Mouse (Mus musculus): ENCODE results near the gene Prrx1. TPM values are rescaled to one million over a fixed set of nuclear protein-coding genes. Genes with fewer than 3 reads are reported as not detected.
A peak's percentile ranks its signal among the peaks of the same experiment; 100 is the strongest.

Gene Prrx1
- polyA plus RNA-seq, 1 experiment from 2014 or later, result 3.9 TPM

DNA sequence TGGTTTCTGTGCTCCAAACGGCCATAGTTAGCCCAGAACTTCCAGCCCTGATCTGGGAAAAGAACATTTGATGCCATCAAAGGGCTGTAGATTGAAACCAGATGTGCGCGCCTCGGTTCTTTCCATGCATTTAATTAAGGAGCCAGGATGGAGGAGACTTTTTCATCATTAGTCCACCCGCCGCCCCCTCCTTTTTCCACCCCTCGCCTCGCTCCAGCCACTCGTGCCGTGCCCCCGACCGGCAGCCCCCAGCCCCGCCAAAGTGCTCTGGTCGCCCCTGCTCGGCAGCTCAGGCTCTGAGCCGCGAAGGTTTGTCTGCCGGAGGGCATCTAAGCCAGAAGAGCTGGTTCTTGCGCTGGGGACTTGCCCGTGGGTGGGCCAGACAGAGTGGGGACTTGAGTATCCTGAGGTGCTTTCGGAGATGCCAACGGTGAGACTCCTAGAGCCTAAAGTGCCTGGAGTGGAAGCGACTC is 1.4 kb upstream of the Prrx1 start:
- WGBS, result 1% methylated on average over 23 of the region's 23 CpGs
- H3K9me3 ChIP-seq (ENCODE audit: control insufficient read depth, low read length), result no peaks in the 10 kb centered on the region
- H3K4me2 ChIP-seq (ENCODE audit: low read length), result peak overlapping the region; percentile 71
- peaks cover 25% of the 10 kb centered on the region for H3K4me1 ChIP-seq (ENCODE audit: control insufficient read depth, insufficient read depth, low read depth, low read length)
- no peak overlapping the region for H3K27ac ChIP-seq (ENCODE audit: low read depth, low read length)
- H3K27me3 ChIP-seq (replicated peaks; ENCODE audit: control insufficient read depth, insufficient read depth, low read length), result peaks cover 24% of the 10 kb centered on the region
- H3K36me3 ChIP-seq (ENCODE audit: control insufficient read depth, insufficient read depth, low read length), result no peaks in the 10 kb centered on the region
- H3K4me3 ChIP-seq (ENCODE audit: low read length), result peak overlapping the region; percentile 28
- H3K9ac ChIP-seq (ENCODE audit: low read depth, low read length), result 0 out of 2 replicates have a peak overlapping the region, but pooled peaks have one; percentile 49
- no peak for ATAC-seq

DNA sequence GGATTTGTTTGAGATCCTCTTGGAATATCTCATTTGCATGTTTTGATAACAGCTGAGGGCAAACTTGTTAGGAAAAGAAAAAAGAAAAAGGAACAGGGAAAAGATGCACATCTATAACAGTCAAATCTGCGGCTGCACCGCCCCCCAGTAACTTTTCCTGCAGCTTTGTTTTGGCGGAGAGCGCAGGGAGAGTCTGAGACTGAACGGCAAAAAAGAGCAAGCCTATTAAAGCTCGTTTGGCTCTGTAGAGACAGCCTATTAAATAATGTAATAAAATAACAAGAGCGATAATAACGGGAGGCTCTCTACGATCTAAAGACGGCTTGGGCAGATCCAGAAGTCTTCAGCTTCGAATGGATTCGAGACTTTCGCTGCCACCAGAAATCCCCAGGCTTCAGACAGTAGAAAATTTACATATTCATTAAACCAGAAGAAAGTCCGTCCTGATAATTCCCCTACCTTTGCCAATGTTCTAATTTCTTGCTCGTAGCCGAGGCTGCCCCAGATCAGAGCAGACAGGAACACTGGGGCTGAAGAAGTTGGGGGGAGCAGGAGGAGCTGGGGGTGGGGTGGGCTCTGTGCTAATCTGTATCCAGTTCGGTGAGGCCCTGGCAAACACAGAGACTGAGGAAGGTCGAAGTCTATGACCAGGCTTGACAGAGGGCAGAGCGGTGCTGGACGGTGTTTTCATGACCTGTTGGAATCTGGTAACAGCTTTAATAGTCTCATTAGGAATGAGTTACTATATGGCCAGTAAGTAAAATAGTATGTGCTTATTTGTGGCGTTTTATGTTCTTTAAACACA is 613 bp upstream of the Prrx1 start:
- no peak overlapping the region for H3K27ac ChIP-seq (ENCODE audit: low read depth, low read length)
- no peak overlapping the region; the same call in 1 of the 2 replicates for H3K9ac ChIP-seq (ENCODE audit: low read depth, low read length)
- H3K27me3 ChIP-seq (replicated peaks; ENCODE audit: control insufficient read depth, insufficient read depth, low read length), result peaks cover 32% of the 10 kb centered on the region
- peaks cover 25% of the 10 kb centered on the region for H3K4me1 ChIP-seq (ENCODE audit: control insufficient read depth, insufficient read depth, low read depth, low read length)
- 1% methylated on average over 21 of the region's 21 CpGs for WGBS
- no peak for ATAC-seq
- H3K9me3 ChIP-seq (ENCODE audit: control insufficient read depth, low read length), result no peaks in the 10 kb centered on the region
- no peaks in the 10 kb centered on the region for H3K36me3 ChIP-seq (ENCODE audit: control insufficient read depth, insufficient read depth, low read length)
- H3K4me2 ChIP-seq (ENCODE audit: low read length), result peak overlapping the region; percentile 71
- peak overlapping the region; percentile 48 for H3K4me3 ChIP-seq (ENCODE audit: low read length)

DNA sequence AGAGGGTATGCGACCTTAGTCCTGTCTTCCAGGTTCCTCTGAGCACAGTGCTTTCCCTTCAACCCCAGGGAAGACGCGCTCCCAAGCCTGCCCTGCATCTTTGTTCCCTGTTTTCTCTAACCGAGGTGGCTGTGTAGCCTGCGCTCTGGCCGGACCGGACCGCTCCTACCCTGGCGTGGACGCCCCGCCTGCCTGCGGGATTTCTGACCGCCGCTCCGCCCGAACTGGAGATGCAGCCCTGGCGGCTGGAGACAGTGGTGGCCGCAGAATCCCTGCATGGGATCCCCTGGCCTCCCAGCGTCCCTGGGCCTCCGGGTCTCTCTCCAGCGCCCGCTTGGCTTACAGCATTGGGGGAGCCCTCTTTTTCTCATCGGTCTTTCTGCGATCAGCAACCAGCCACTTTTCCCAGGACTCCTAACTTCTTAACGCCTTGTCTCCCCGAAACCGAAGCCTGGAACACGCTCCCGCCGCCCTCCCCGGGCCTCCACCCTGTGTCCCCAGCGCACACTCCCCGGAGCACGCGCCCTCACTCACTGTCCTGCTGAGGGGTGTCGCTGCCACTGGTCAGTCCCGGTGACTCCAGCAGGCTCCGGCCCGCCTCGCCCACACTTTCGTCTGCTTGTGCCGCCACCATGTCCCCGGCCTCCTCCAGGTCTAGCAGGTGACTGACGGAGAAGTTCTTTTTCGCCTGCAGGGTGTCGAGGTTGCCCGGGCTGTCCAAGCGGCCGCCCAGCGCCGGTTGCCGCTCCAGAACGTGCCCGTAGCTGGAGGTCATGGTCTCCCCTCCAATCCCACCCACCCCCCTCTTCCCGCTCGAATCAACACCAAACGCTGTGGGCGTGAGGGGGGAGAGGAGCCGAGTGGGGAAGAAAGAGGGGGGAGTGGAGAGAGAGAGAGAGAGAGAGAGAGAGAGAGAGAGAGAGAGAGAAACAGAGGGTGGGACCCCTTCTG is 1.4 kb downstream of the Prrx1 start:
- peak overlapping the region; percentile 11; the same call in 1 of the 2 replicates for H3K27ac ChIP-seq (ENCODE audit: low read depth, low read length)
- WGBS, result under 1% methylated on average over 59 of the region's 59 CpGs
- peak; percentile 61 for ATAC-seq
- H3K4me2 ChIP-seq (ENCODE audit: low read length), result peak overlapping the region; percentile 71
- peak overlapping the region; percentile 48 for H3K4me3 ChIP-seq (ENCODE audit: low read length)
- H3K36me3 ChIP-seq (ENCODE audit: control insufficient read depth, insufficient read depth, low read length), result no peaks in the 10 kb centered on the region
- peaks cover 43% of the 10 kb centered on the region for H3K27me3 ChIP-seq (replicated peaks; ENCODE audit: control insufficient read depth, insufficient read depth, low read length)
- H3K4me1 ChIP-seq (ENCODE audit: control insufficient read depth, insufficient read depth, low read depth, low read length), result peaks cover 28% of the 10 kb centered on the region
- H3K9ac ChIP-seq (ENCODE audit: low read depth, low read length), result peak overlapping the region; percentile 57
- H3K9me3 ChIP-seq (ENCODE audit: control insufficient read depth, low read length), result no peaks in the 10 kb centered on the region

DNA sequence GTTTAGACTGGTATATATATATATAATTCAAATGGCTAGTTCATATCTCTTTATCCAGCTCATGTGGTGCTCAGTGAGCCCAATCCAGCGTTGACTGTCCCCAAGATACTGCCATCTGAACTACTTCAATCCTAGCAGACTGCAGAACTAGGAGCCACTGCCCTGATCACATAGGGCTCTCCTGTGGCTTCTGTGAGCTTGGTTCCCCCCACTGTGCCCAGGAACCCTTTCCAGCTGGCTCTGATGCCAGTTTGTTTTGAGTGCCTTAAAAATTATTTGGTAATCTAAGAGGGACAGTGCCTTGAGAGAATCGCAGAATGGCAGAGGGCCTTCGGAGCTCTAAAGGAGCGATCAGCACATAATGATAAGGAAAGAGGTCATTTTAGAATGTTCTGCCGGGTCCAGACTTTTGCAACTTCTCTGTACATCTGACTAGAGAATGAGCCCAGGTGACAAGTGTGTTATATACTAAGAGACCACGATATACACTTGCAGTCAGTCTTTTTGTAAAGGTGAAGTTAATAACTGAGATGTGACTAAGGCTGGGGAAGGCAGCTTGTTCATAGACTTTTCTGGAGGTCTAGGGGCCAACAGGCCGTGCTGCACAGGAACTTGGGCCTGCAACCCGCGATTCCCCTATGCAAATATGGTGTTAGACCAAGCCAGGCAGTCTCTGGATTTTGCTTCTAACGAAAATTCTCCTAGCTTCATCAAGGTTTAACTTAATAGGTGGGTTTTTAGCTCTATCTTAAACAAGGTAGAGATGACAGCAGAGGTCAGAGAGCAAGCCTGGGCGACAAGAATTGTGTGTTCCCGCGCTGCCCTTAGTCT is 2.3 kb downstream of the Prrx1 start:
- Histone ChIP-seq H3K9ac (ENCODE audit: low read depth, low read length) (peak overlapping the region; percentile 57), H3K27ac (ENCODE audit: low read depth, low read length) (no peak overlapping the region), H3K9me3 (ENCODE audit: control insufficient read depth, low read length) (no peaks in the 10 kb centered on the region), H3K4me2 (ENCODE audit: low read length) (peak overlapping the region; percentile 71), H3K4me3 (ENCODE audit: low read length) (peak overlapping the region; percentile 48), H3K27me3 (replicated peaks; ENCODE audit: control insufficient read depth, insufficient read depth, low read length) (peaks cover 49% of the 10 kb centered on the region), H3K36me3 (ENCODE audit: control insufficient read depth, insufficient read depth, low read length) (no peaks in the 10 kb centered on the region), H3K4me1 (ENCODE audit: control insufficient read depth, insufficient read depth, low read depth, low read length) (peaks cover 28% of the 10 kb centered on the region)
- WGBS, result 14% methylated on average over 13 of the region's 13 CpGs
- no peak for ATAC-seq

DNA sequence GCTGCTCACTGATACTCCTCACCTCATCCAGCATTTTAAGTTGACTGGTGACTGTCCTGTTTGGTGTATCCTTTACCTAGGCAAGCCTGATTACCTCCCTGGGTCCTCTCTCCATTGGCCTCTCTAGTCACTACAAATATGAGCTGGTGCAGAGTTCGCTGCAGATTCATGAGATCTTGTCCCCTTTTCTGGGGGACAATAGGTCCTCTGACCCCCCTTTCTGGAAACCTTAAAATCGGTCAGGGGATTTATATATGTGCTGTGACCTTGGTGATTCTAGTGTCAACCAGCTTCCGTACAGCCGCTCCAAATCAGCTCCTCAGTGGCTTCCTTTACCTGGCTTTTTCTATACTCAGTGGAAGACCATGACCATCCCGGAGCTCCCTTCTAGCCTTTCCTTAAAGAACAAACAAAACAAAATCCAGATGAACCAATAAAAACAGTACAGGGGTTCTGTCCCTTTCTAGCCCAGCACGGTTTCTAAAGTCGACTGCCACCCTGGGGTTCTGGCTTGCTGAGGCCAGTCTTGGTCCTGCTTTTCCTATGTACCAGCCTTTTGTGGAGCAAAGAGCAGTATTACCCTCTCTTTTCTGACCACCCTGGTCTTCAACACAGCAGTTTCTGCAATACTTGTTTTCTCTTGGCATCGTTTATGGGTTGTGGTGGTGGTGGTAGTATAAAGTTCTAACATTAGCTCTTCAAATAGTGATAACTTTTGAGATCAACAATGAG is 3.3 kb downstream of the Prrx1 start:
- peak overlapping the region; percentile 15; the same call in 1 of the 2 replicates for H3K4me2 ChIP-seq (ENCODE audit: low read length)
- H3K4me1 ChIP-seq (ENCODE audit: control insufficient read depth, insufficient read depth, low read depth, low read length), result peaks cover 28% of the 10 kb centered on the region
- peaks cover 42% of the 10 kb centered on the region for H3K27me3 ChIP-seq (replicated peaks; ENCODE audit: control insufficient read depth, insufficient read depth, low read length)
- H3K36me3 ChIP-seq (ENCODE audit: control insufficient read depth, insufficient read depth, low read length), result no peaks in the 10 kb centered on the region
- peak overlapping the region; percentile 5; the same call in 1 of the 2 replicates for H3K4me3 ChIP-seq (ENCODE audit: low read length)
- no peaks in the 10 kb centered on the region for H3K9me3 ChIP-seq (ENCODE audit: control insufficient read depth, low read length)
- no peak for ATAC-seq
- 11% methylated on average over 8 of the region's 8 CpGs for WGBS
- no peak overlapping the region for H3K27ac ChIP-seq (ENCODE audit: low read depth, low read length)
- no peak overlapping the region for H3K9ac ChIP-seq (ENCODE audit: low read depth, low read length)

DNA sequence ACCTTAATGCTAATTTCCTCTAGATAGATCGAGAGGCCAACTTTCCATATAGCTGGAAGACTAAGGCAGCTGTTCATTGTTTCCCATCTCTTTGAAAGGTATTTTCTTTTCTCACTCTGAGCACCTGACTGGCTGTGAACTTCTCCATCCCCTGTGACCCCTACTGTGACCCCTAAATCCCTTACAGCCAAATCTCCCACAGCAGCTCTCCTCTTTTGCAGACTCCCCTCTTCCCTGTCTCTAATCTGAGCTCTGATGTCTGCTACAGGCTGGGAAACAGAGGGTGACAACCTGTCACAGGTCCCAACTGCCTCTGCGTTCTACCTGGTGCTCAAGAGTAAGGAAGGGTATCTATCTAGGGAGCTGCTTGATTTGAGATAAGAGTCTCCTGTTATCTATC is 4.0 kb downstream of the Prrx1 start:
- no peaks in the 10 kb centered on the region for H3K9me3 ChIP-seq (ENCODE audit: control insufficient read depth, low read length)
- no peak overlapping the region for H3K27ac ChIP-seq (ENCODE audit: low read depth, low read length)
- H3K4me2 ChIP-seq (ENCODE audit: low read length), result no peak overlapping the region
- H3K27me3 ChIP-seq (replicated peaks; ENCODE audit: control insufficient read depth, insufficient read depth, low read length), result peaks cover 42% of the 10 kb centered on the region
- WGBS, result 6% methylated on average over 2 of the region's 2 CpGs
- no peak overlapping the region for H3K4me3 ChIP-seq (ENCODE audit: low read length)
- no peak for ATAC-seq
- no peaks in the 10 kb centered on the region for H3K36me3 ChIP-seq (ENCODE audit: control insufficient read depth, insufficient read depth, low read length)
- peaks cover 25% of the 10 kb centered on the region for H3K4me1 ChIP-seq (ENCODE audit: control insufficient read depth, insufficient read depth, low read depth, low read length)
- H3K9ac ChIP-seq (ENCODE audit: low read depth, low read length), result no peak overlapping the region

DNA sequence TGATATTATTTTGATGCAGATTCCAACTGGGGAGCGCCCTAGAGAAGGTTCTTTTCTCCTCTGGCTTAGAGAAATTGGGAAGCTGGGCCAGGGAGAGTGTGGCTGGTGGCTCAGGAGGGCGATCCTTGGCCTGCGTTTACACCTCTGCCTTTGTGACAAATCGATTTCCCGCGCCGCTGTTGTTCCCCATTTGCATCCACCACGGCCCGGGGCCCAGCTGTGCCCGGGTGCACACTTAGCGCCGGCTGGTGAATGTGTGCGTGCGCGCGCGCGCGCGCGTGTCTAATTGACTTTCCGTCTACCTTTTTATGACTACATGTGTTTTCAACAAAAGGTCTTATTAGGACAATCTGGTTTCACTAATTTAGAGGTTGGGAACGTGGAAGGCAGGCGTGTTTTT is 4.9 kb downstream of the Prrx1 start:
- Histone ChIP-seq H3K27ac (ENCODE audit: low read depth, low read length) (no peak overlapping the region), H3K4me1 (ENCODE audit: control insufficient read depth, insufficient read depth, low read depth, low read length) (peaks cover 17% of the 10 kb centered on the region), H3K36me3 (ENCODE audit: control insufficient read depth, insufficient read depth, low read length) (no peaks in the 10 kb centered on the region), H3K4me2 (ENCODE audit: low read length) (peak overlapping the region; percentile 52), H3K9me3 (ENCODE audit: control insufficient read depth, low read length) (no peaks in the 10 kb centered on the region), H3K27me3 (replicated peaks; ENCODE audit: control insufficient read depth, insufficient read depth, low read length) (peaks cover 39% of the 10 kb centered on the region), H3K4me3 (ENCODE audit: low read length) (peak overlapping the region; percentile 29), H3K9ac (ENCODE audit: low read depth, low read length) (no peak overlapping the region)
- no peak for ATAC-seq
- 6% methylated on average over 24 of the region's 24 CpGs for WGBS

DNA sequence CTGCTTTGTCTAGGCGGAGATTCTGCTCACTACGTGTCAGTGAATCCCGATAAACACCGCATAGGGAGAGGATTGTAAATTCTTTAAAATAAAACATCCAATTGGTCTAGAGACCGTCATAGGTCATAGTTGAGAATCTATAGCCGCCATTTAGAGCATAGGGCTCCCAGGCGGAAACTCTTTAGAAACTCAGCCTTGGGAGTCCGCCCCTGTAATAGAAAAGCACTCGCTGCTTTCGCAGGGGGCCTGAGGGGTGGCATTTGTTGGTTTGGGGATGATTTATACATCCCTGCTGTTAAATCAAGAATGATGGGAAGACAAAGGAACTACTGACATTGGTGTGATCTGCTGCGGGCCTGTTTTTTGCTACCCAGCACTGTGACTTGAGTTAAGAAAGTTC is 5.8 kb downstream of the Prrx1 start:
- H3K27ac ChIP-seq (ENCODE audit: low read depth, low read length), result no peak overlapping the region
- peaks cover 39% of the 10 kb centered on the region for H3K27me3 ChIP-seq (replicated peaks; ENCODE audit: control insufficient read depth, insufficient read depth, low read length)
- H3K9ac ChIP-seq (ENCODE audit: low read depth, low read length), result no peak overlapping the region
- no peaks in the 10 kb centered on the region for H3K9me3 ChIP-seq (ENCODE audit: control insufficient read depth, low read length)
- no peak overlapping the region for H3K4me2 ChIP-seq (ENCODE audit: low read length)
- ATAC-seq, result no peak
- H3K4me1 ChIP-seq (ENCODE audit: control insufficient read depth, insufficient read depth, low read depth, low read length), result peaks cover 14% of the 10 kb centered on the region
- H3K4me3 ChIP-seq (ENCODE audit: low read length), result no peak overlapping the region
- H3K36me3 ChIP-seq (ENCODE audit: control insufficient read depth, insufficient read depth, low read length), result no peaks in the 10 kb centered on the region
- 19% methylated on average over 11 of the region's 11 CpGs for WGBS

All from hindbrain, embryonic 16.5 days (tissue).